Mouse (Mus musculus): Measurements from ENCODE around the gene Nfatc2. TPM values are rescaled to one million over a fixed set of nuclear protein-coding genes. Genes with fewer than 3 reads are reported as not detected.

Gene Nfatc2
- polyA plus RNA-seq, 1 experiment: 13.3 TPM

- H3K4me3 ChIP-seq (ENCODE audit: control insufficient read depth, insufficient read depth, low read length): no peak overlapping the region
- DNase-seq: no peak
- H3K27ac ChIP-seq (ENCODE audit: control insufficient read depth, insufficient read depth, low read length): no peak overlapping the region
- TF ChIP-seq POLR2A (IDR thresholded peaks at IDR 0.05; ENCODE audit: control insufficient read depth, extremely low read depth, insufficient read depth, low read length, poor library complexity) (no peak), CTCF (IDR thresholded peaks at IDR 0.05; ENCODE audit: borderline replicate concordance, control insufficient read depth, extremely low read depth, insufficient read depth, low read length, poor library complexity) (no peak)
- 96% methylated on average over 6 of the region's 6 CpGs for WGBS
- H3K36me3 ChIP-seq (ENCODE audit: control insufficient read depth, insufficient read depth, low read length): no peaks in the 10 kb centered on the region
- peaks cover 5% of the 10 kb centered on the region for H3K4me1 ChIP-seq (replicated peaks; ENCODE audit: control insufficient read depth, insufficient read depth, low read length)
- H3K27me3 ChIP-seq (ENCODE audit: control insufficient read depth, insufficient read depth, low read length): no peaks in the 10 kb centered on the region
Measured at GRCm38 (mm10) chr2:168503735-168504134, 97.7 kb downstream of the Nfatc2 start.

DNA sequence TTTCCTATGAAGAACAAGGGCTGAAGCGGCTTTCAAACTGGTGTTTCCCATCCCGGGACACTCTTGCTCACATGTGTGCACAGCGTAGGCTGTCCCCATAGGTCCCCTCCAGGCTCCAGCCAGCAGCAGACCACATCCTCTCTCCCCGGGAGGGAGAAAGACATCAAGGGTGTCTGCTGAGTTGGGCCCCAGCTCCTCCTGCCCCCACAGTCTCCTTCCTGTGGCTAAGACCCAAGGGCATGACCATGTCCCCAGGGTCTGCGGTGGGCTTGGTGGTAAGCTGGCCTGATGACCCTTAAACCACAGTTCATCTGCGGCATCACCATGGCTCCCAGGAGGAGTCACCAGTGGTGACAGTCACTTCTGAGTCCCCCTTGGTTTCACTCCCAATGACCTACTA lies 100.7 kb downstream of the Nfatc2 start:
- 40% methylated on average over 6 of the region's 6 CpGs for WGBS
- TF ChIP-seq POLR2A (IDR thresholded peaks at IDR 0.05; ENCODE audit: control insufficient read depth, extremely low read depth, insufficient read depth, low read length, poor library complexity) (no peak), CTCF (IDR thresholded peaks at IDR 0.05; ENCODE audit: borderline replicate concordance, control insufficient read depth, extremely low read depth, insufficient read depth, low read length, poor library complexity) (no peak)
- H3K4me3 ChIP-seq (ENCODE audit: control insufficient read depth, insufficient read depth, low read length): no peak overlapping the region

GRCm38 (mm10) chr2:168500244-168500643 lies 101.2 kb downstream of the Nfatc2 start:
- Histone ChIP-seq H3K4me3 (ENCODE audit: control insufficient read depth, insufficient read depth, low read length) (no peak overlapping the region), H3K36me3 (ENCODE audit: control insufficient read depth, insufficient read depth, low read length) (no peaks in the 10 kb centered on the region), H3K4me1 (replicated peaks; ENCODE audit: control insufficient read depth, insufficient read depth, low read length) (peaks cover 5% of the 10 kb centered on the region), H3K27me3 (ENCODE audit: control insufficient read depth, insufficient read depth, low read length) (no peaks in the 10 kb centered on the region), H3K27ac (ENCODE audit: control insufficient read depth, insufficient read depth, low read length) (no peak overlapping the region)
- TF ChIP-seq POLR2A (IDR thresholded peaks at IDR 0.05; ENCODE audit: control insufficient read depth, extremely low read depth, insufficient read depth, low read length, poor library complexity) (no peak), CTCF (IDR thresholded peaks at IDR 0.05; ENCODE audit: borderline replicate concordance, control insufficient read depth, extremely low read depth, insufficient read depth, low read length, poor library complexity) (no peak)
- WGBS: 92% methylated on average over 6 of the region's 6 CpGs
- no peak for DNase-seq

More for the DNA sequence above, 100.7 kb downstream of the Nfatc2 start:
- Histone ChIP-seq H3K4me1 (replicated peaks; ENCODE audit: control insufficient read depth, insufficient read depth, low read length) (peaks cover 5% of the 10 kb centered on the region), H3K36me3 (ENCODE audit: control insufficient read depth, insufficient read depth, low read length) (no peaks in the 10 kb centered on the region), H3K27me3 (ENCODE audit: control insufficient read depth, insufficient read depth, low read length) (no peaks in the 10 kb centered on the region), H3K27ac (ENCODE audit: control insufficient read depth, insufficient read depth, low read length) (no peak overlapping the region)
- DNase-seq: no peak

GRCm38 (mm10) chr2:168491791-168492190 lies 109.7 kb downstream of the Nfatc2 start:
- TF ChIP-seq CTCF (IDR thresholded peaks at IDR 0.05; ENCODE audit: borderline replicate concordance, control insufficient read depth, extremely low read depth, insufficient read depth, low read length, poor library complexity) (no peak), POLR2A (IDR thresholded peaks at IDR 0.05; ENCODE audit: control insufficient read depth, extremely low read depth, insufficient read depth, low read length, poor library complexity) (no peak)
- Histone ChIP-seq H3K4me1 (replicated peaks; ENCODE audit: control insufficient read depth, insufficient read depth, low read length) (peaks cover 36% of the 10 kb centered on the region), H3K4me3 (ENCODE audit: control insufficient read depth, insufficient read depth, low read length) (no peak overlapping the region), H3K27me3 (ENCODE audit: control insufficient read depth, insufficient read depth, low read length) (no peaks in the 10 kb centered on the region), H3K27ac (ENCODE audit: control insufficient read depth, insufficient read depth, low read length) (no peak overlapping the region), H3K36me3 (ENCODE audit: control insufficient read depth, insufficient read depth, low read length) (no peaks in the 10 kb centered on the region)
- no peak for DNase-seq
- WGBS: 89% methylated on average over 7 of the region's 7 CpGs

DNA sequence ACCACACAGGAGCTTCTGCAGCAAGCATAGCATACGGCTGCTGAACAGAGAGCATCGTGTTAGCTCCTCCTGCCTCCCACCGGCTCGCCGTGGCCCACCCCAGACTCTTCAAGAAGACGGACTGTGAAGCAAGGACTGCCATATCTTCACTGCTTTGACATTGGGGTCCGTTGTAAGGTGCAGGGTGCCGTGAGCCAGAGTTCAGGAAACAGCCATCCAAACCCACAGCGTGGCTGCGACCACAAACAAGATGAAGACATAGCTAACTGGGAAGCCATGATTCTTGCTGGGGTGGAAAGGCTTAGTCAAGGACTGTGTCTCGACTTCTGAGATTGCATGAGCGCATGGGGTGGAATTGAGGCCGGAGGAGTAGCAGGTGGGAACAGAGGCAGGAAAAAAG lies 111.5 kb downstream of the Nfatc2 start:
- no peaks in the 10 kb centered on the region for H3K36me3 ChIP-seq (ENCODE audit: control insufficient read depth, insufficient read depth, low read length)
- TF ChIP-seq POLR2A (IDR thresholded peaks at IDR 0.05; ENCODE audit: control insufficient read depth, extremely low read depth, insufficient read depth, low read length, poor library complexity): no peak
- no peak for TF ChIP-seq CTCF (IDR thresholded peaks at IDR 0.05; ENCODE audit: borderline replicate concordance, control insufficient read depth, extremely low read depth, insufficient read depth, low read length, poor library complexity)
- H3K4me3 ChIP-seq (ENCODE audit: control insufficient read depth, insufficient read depth, low read length): no peak overlapping the region
- H3K27ac ChIP-seq (ENCODE audit: control insufficient read depth, insufficient read depth, low read length): no peak overlapping the region
- H3K4me1 ChIP-seq (replicated peaks; ENCODE audit: control insufficient read depth, insufficient read depth, low read length): peaks cover 36% of the 10 kb centered on the region
- no peaks in the 10 kb centered on the region for H3K27me3 ChIP-seq (ENCODE audit: control insufficient read depth, insufficient read depth, low read length)
- 42% methylated on average over 13 of the region's 13 CpGs for WGBS
- DNase-seq: no peak

GRCm38 (mm10) chr2:168488158-168488925 lies 113.1 kb downstream of the Nfatc2 start:
- H3K27ac ChIP-seq (ENCODE audit: control insufficient read depth, insufficient read depth, low read length): peak overlapping the region; percentile 39; the same call in 1 of the 2 replicates
- no peak for DNase-seq
- no peaks in the 10 kb centered on the region for H3K36me3 ChIP-seq (ENCODE audit: control insufficient read depth, insufficient read depth, low read length)
- H3K27me3 ChIP-seq (ENCODE audit: control insufficient read depth, insufficient read depth, low read length): no peaks in the 10 kb centered on the region
- 24% methylated on average over 11 of the region's 11 CpGs for WGBS
- no peak overlapping the region for H3K4me3 ChIP-seq (ENCODE audit: control insufficient read depth, insufficient read depth, low read length)
- H3K4me1 ChIP-seq (replicated peaks; ENCODE audit: control insufficient read depth, insufficient read depth, low read length): peaks cover 36% of the 10 kb centered on the region
- TF ChIP-seq POLR2A (IDR thresholded peaks at IDR 0.05; ENCODE audit: control insufficient read depth, extremely low read depth, insufficient read depth, low read length, poor library complexity) (0 out of 2 replicates have a peak, but pooled peaks have one; percentile 17), CTCF (IDR thresholded peaks at IDR 0.05; ENCODE audit: borderline replicate concordance, control insufficient read depth, extremely low read depth, insufficient read depth, low read length, poor library complexity) (no peak)
